Mouse (Mus musculus) C2C12 (cell line): ENCODE measurements around the gene Ctdspl.

ENCODE experiments used
- CEBPB ChIP-seq: IDR thresholded peaks from one replicate; pipeline ENCODE4 v1.6.1; 2011; ENCODE audit warnings: low read depth, mild to moderate bottlenecking, control low read depth, moderate library complexity
- CTCF ChIP-seq: IDR thresholded peaks from one replicate; pipeline ENCODE4 v1.5.1; 2011; ENCODE audit not compliant: control insufficient read depth, insufficient read depth, insufficient read length
- FOSL1 ChIP-seq: IDR thresholded peaks from one replicate; pipeline ENCODE4 v1.8.0; 2011; ENCODE audit warnings: mild to moderate bottlenecking, low read length; ENCODE audit not compliant: poor library complexity, insufficient read depth, severe bottlenecking
- MAX ChIP-seq: IDR thresholded peaks from one replicate; pipeline ENCODE4 v1.6.1; 2011; ENCODE audit warnings: mild to moderate bottlenecking, control low read depth
- MYOD1 ChIP-seq: IDR thresholded peaks from one replicate; pipeline ENCODE4 v1.6.1; 2011; ENCODE audit warnings: low read depth; ENCODE audit not compliant: control insufficient read depth, insufficient read length
- MYOG ChIP-seq: IDR thresholded peaks from one replicate; pipeline ENCODE4 v1.6.1; 2011; ENCODE audit not compliant: control insufficient read depth, insufficient read length; ENCODE audit errors: extremely low read depth
- USF1 ChIP-seq: IDR thresholded peaks from one replicate; pipeline ENCODE4 v1.6.1; 2011; ENCODE audit warnings: low read depth, mild to moderate bottlenecking, control low read depth, moderate library complexity

DNA sequence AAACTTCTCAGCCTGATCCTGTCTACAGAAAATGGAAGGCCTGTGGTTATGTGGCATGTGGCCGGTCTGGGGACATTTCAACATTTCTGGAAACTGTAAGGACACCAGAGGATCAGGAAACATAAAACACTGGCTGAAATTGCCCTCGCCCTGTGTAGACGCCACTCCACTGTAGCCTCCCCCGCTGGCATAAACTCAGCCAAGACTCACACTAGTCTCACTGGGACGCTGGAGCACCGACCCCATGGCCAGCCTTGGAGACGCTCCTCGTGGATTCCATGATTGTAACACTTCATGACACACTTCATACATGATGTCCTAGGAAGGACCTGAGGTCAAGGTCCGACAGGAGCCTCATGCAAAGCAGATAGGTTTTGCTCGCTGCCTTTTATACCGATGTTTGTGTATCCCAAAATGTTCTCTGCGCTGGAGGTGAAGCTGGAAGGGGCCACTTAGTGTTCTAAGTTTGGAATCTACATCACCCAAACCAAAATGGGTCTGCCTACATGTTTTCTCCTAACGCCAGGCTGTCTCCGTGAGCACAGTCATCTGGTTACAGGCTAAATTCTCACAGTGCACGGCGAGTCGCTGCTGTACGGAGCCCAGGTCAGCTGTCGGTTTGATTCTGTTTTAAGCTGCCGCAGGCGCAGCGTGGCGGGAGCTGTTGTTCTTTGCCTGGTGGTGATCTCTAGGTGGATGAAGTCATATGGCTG is 77.9 kb downstream of the Ctdspl start:
- TF ChIP-seq CTCF (no peak), FOSL1 (no peak), MYOD1 (no peak), CEBPB (no peak), USF1 (no peak), MAX (no peak), MYOG (no peak)
